Mouse (Mus musculus) stomach, postnatal 0 days (tissue): Measurements from ENCODE around the gene Lsamp. TPM values are rescaled to one million over a fixed set of nuclear protein-coding genes. Genes with fewer than 3 reads are reported as not detected.

ENCODE experiments used
- ATAC-seq: fragments of 200-750 bp; cut with Nextera tagmentation; 2 replicates; pipeline ENCODE4 v1.8.0; 2017; ENCODE audit not compliant: low FRiP score, low TSS enrichment
- DNase-seq: peaks from one replicate; pipeline ENCODE4 v3.0.0-alpha.2; 2016; ENCODE audit warnings: low spot score
- H3K27ac ChIP-seq: fragments of 300-500 bp; sonication (generic); replicated peaks from 2 replicates; pipeline ENCODE4 v1.5.1; 2014; ENCODE audit warnings: mild to moderate bottlenecking, control low read depth
- H3K27me3 ChIP-seq: fragments of 300-500 bp; sonication (generic); 2 replicates; pipeline ENCODE4 v1.6.1; 2014; ENCODE audit warnings: low read length; ENCODE audit not compliant: control insufficient read depth, insufficient read depth
- H3K36me3 ChIP-seq: fragments of 300-500 bp; sonication (generic); 2 replicates; pipeline ENCODE4 v1.6.1; 2014; ENCODE audit warnings: low read length, mixed read lengths; ENCODE audit not compliant: control insufficient read depth, insufficient read depth
- H3K4me1 ChIP-seq: fragments of 300-500 bp; sonication (generic); replicated peaks from 2 replicates; pipeline ENCODE4 v1.6.1; 2014; ENCODE audit warnings: antibody characterized with exemption; ENCODE audit not compliant: control insufficient read depth, insufficient read depth
- H3K4me2 ChIP-seq: fragments of 300-500 bp; sonication (generic); replicated peaks from 2 replicates; pipeline ENCODE4 v1.6.1; 2014; ENCODE audit warnings: low read depth, mild to moderate bottlenecking, control low read depth, moderate library complexity
- H3K4me3 ChIP-seq: fragments of 300-500 bp; sonication (generic); 2 replicates; pipeline ENCODE4 v1.5.1; 2014; ENCODE audit warnings: low read depth, low read length, control low read depth
- H3K9ac ChIP-seq: fragments of 300-500 bp; sonication (generic); 2 replicates; pipeline ENCODE4 v1.6.1; 2014; ENCODE audit warnings: mild to moderate bottlenecking, low read length, control low read depth, mixed read lengths
- H3K9me3 ChIP-seq: fragments of 300-500 bp; sonication (generic); 2 replicates; pipeline ENCODE4 v1.6.1; 2016; ENCODE audit warnings: low read length; ENCODE audit not compliant: control insufficient read depth
- CTCF ChIP-seq: IDR thresholded peaks from 2 replicates; pipeline ENCODE4 v1.5.1; 2016; ENCODE audit warnings: antibody characterized with exemption, low read depth, mild to moderate bottlenecking, moderate library complexity
- EP300 ChIP-seq: optimal IDR thresholded peaks from 2 replicates; pipeline ENCODE3; 2016; ENCODE audit warnings: antibody characterized with exemption
- WGBS: fragments of 180-500 bp; shearing (Covaris S2); extraction: QIAGEN DNeasy Blood & Tissue Kit; methylation state at CpG from one replicate; pipeline ENCODE4 v1.1.7; 2014; 5-methylcytosine and 5-hydroxymethylcytosine counted together
- polyA plus RNA-seq: library from polyadenylated mRNA; unstranded; fragments of >200 nt; fragmentation: Nextera tagmentation; extraction: Ambion mirVana; gene quantifications from 2 replicates; pipeline ENCODE4 v1.2.1, GENCODE M21; 2015

Gene Lsamp
- polyA plus RNA-seq, 1 experiment from 2014 or later, result 2.8 TPM

- no peaks in the 10 kb centered on the region for H3K9me3 ChIP-seq
- H3K4me3 ChIP-seq, result no peak overlapping the region
- TF ChIP-seq CTCF (no peak), EP300 (no peak)
- no peak overlapping the region for H3K27ac ChIP-seq
- H3K27me3 ChIP-seq, result no peaks in the 10 kb centered on the region
- H3K4me1 ChIP-seq, result no peaks in the 10 kb centered on the region
- no peak for DNase-seq
- no peak overlapping the region for H3K4me2 ChIP-seq
- WGBS, result 60% methylated on average over 6 of the region's 6 CpGs
- no peaks in the 10 kb centered on the region for H3K36me3 ChIP-seq
- no peak for ATAC-seq
- H3K9ac ChIP-seq, result no peak overlapping the region
Measured at GRCm38 (mm10) chr16:41764285-41764684, 1780.1 kb downstream of the Lsamp start.

- Histone ChIP-seq H3K9me3 (no peaks in the 10 kb centered on the region), H3K4me1 (no peaks in the 10 kb centered on the region), H3K27me3 (no peaks in the 10 kb centered on the region), H3K27ac (no peak overlapping the region), H3K4me3 (no peak overlapping the region), H3K4me2 (no peak overlapping the region), H3K36me3 (no peaks in the 10 kb centered on the region), H3K9ac (no peak overlapping the region)
- WGBS, result 62% methylated on average over 4 of the region's 4 CpGs
- no peak for DNase-seq
- no peak for ATAC-seq
- TF ChIP-seq CTCF (no peak), EP300 (no peak)
Measured at GRCm38 (mm10) chr16:41771427-41772125, 1787.4 kb downstream of the Lsamp start.

- H3K27me3 ChIP-seq, result no peaks in the 10 kb centered on the region
- DNase-seq, result no peak
- H3K4me1 ChIP-seq, result no peaks in the 10 kb centered on the region
- WGBS, result 21% methylated on average over 1 of the region's 1 CpGs
- ATAC-seq, result no peak
- TF ChIP-seq CTCF (no peak), EP300 (no peak)
- no peak overlapping the region for H3K9ac ChIP-seq
- H3K27ac ChIP-seq, result no peak overlapping the region
- no peaks in the 10 kb centered on the region for H3K9me3 ChIP-seq
- no peak overlapping the region for H3K4me3 ChIP-seq
- no peak overlapping the region for H3K4me2 ChIP-seq
- no peaks in the 10 kb centered on the region for H3K36me3 ChIP-seq
Measured at GRCm38 (mm10) chr16:41777586-41777985, 1793.4 kb downstream of the Lsamp start.

- no peak overlapping the region for H3K27ac ChIP-seq
- no peak overlapping the region for H3K9ac ChIP-seq
- no peaks in the 10 kb centered on the region for H3K27me3 ChIP-seq
- H3K4me1 ChIP-seq, result no peaks in the 10 kb centered on the region
- H3K36me3 ChIP-seq, result no peaks in the 10 kb centered on the region
- no peak overlapping the region for H3K4me3 ChIP-seq
- H3K9me3 ChIP-seq, result no peaks in the 10 kb centered on the region
- WGBS, result 69% methylated on average over 2 of the region's 2 CpGs
- H3K4me2 ChIP-seq, result no peak overlapping the region
- ATAC-seq (no peak), DNase-seq (no peak)
- TF ChIP-seq CTCF (no peak), EP300 (no peak)
Measured at GRCm38 (mm10) chr16:41785600-41785999, 1801.4 kb downstream of the Lsamp start.

GRCm38 (mm10) chr16:41786704-41787103 is 1802.5 kb downstream of the Lsamp start:
- no peaks in the 10 kb centered on the region for H3K4me1 ChIP-seq
- 92% methylated on average over 3 of the region's 3 CpGs for WGBS
- DNase-seq (no peak), ATAC-seq (no peak)
- no peaks in the 10 kb centered on the region for H3K9me3 ChIP-seq
- H3K27me3 ChIP-seq, result no peaks in the 10 kb centered on the region
- H3K36me3 ChIP-seq, result no peaks in the 10 kb centered on the region
- H3K4me2 ChIP-seq, result no peak overlapping the region
- H3K9ac ChIP-seq, result no peak overlapping the region
- no peak overlapping the region for H3K27ac ChIP-seq
- H3K4me3 ChIP-seq, result no peak overlapping the region
- TF ChIP-seq EP300, result no peak
- TF ChIP-seq CTCF, result no peak

GRCm38 (mm10) chr16:41787146-41787545 is 1803.0 kb downstream of the Lsamp start:
- H3K27me3 ChIP-seq, result no peaks in the 10 kb centered on the region
- no peak overlapping the region for H3K4me3 ChIP-seq
- no peak overlapping the region for H3K4me2 ChIP-seq
- ATAC-seq (no peak), DNase-seq (no peak)
- H3K27ac ChIP-seq, result no peak overlapping the region
- no peaks in the 10 kb centered on the region for H3K4me1 ChIP-seq
- H3K9ac ChIP-seq, result no peak overlapping the region
- H3K36me3 ChIP-seq, result no peaks in the 10 kb centered on the region
- H3K9me3 ChIP-seq, result no peaks in the 10 kb centered on the region
- TF ChIP-seq EP300 (no peak), CTCF (no peak)
- 54% methylated on average over 1 of the region's 1 CpGs for WGBS
